Mouse (Mus musculus) thymus, postnatal 25 days (tissue): ENCODE measurements around the gene Fam20b.

Experiments
- DNase-seq: peaks from one replicate; pipeline ENCODE4 v3.0.0; 2022

The Fam20b gene

GRCm38 (mm10) chr1:156718950-156719805 lies at the start of gene Fam20b:
Gene Fam20b (minus strand): TSS chr1:156719086.
- peak; percentile 97 for DNase-seq

DNA sequence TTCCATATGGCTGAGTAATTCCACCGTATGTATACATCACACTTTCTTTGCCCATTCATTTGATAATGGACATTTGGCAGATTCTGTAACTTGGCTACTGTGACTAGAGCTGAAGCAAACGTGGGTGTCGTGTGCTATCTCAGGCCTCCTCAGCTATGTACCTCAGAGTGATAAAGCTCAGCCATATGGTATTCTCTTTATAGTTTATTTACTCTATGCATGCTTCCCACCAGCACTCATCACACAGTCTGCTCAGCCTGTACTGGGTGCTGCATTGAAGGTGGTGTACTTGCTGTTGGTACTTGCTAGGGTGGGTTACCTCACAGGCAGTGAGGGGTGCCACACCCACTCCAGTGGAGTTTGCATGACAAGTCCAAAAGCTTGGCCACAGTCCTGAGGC lies 46.4 kb upstream of the Fam20b start:
- DNase-seq, result no peak

- no peak for DNase-seq
Observed at GRCm38 (mm10) chr1:156764584-156764983, 45.7 kb upstream of the Fam20b start.

- no peak for DNase-seq
Observed at GRCm38 (mm10) chr1:156763280-156763679, 44.4 kb upstream of the Fam20b start.

DNA sequence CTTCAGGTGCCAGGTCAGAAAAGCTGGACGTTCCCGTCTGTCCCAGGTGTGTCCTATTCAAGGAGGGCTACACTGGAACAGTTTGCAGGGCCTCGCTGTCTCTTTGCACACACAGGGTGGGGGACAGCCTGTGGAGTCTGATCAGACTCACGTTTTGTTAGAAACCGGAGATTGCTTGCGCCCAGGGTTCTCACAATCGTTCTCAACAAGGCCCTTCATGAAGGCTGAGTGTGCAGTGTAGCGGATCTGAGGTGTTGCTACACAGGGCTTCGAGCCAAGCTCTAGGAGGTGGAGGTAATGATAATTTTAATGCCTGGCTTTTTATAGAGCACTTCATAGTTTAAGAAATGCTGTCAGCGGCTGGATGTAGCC lies 42.5 kb upstream of the Fam20b start:
- DNase-seq, result no peak

- DNase-seq, result no peak
Observed at GRCm38 (mm10) chr1:156760549-156761429, 41.9 kb upstream of the Fam20b start.

DNA sequence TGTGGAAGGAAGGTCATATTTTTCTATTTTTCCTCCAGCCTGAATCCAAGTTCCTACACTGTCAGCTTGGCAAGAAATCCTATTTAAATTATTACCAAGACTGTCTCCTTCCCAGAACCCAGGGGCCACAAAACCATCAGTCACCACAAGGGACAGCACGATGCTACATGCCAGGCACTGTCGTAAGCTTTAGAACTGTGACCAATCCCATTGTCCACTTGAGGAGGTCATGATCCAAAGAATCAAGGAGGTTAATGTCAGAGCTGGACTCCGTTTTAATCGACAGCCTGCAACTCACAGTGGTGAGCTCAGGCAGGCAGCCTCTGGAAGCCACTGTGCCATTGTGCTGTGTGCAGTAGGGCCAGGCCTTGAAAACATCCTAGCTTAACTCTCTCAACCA lies 39.4 kb upstream of the Fam20b start:
- DNase-seq, result no peak

GRCm38 (mm10) chr1:156754608-156755413 lies 35.9 kb upstream of the Fam20b start:
- DNase-seq, result no peak

GRCm38 (mm10) chr1:156752990-156753389 lies 34.1 kb upstream of the Fam20b start:
- peak; percentile 5 for DNase-seq

DNA sequence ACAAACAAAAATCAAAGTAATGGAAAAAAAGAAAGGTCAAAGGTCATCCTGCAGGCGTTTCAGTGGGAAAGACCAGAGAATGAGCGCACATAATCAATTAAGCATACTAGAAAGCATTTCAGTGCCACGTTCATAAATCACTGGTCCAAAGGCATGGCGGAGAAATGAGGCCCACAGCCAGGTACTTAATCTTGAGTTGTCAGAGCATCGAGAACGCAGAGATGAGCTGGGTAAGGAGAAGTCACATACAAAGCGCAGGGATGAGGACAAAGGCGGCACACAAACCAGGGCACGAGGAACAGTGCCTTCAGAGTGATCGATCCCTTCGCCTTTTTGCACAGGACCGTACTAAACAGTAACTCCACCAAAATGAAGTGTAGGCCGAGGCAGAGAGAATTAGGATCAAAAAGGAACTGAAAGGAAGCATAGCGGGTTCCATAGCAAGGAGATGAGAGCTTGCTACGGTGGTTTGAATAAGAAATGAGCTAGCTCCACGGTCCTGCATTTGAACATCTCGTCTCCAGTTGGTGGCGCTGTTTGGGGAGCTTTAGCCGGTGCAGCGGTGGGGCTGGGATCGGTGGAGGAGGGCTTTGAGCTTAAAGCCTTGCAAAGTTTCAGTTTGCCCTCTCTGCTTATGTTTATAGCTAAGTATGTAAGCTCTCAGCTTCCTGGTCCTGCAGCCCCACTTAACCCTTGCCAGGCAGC lies 33.3 kb upstream of the Fam20b start:
- DNase-seq, result peak; percentile 84

DNA sequence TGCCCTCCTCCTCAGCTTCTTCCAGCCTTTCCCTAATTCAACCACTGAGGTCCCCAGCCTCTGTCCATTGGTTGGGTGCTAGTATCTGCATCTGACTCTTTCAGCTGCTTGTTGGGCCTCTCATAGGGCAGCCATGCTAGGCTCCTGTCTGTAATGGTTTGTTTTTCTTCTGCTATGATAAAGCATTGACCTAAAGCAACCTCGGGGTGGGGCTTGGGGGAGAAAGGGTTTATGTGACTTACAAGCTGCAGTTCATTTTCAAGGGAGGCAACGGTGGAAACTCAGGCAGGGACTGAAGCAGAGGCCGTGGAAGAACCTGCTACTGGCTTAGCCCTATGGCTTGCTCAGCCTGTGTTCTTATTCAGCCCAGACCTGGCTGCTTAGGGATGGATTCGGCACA lies 31.4 kb upstream of the Fam20b start:
- DNase-seq, result no peak

DNA sequence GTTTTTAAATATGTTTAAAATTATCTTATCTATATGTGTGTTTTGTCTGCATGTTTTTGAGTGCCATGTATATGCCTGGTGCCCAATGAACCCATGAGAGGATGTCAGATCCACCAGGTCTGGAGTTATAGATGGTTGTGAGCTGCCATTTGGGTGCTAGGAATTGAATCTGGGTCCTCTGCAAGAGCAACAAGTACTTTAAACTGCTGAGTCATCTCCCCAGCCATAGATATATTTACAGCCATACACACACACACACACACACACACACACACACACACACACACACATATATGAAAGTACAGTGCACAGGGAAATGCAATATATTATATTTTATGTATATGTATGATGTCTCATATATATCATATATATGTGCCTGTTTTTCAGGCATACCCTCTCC lies 30.2 kb upstream of the Fam20b start:
- no peak for DNase-seq

DNA sequence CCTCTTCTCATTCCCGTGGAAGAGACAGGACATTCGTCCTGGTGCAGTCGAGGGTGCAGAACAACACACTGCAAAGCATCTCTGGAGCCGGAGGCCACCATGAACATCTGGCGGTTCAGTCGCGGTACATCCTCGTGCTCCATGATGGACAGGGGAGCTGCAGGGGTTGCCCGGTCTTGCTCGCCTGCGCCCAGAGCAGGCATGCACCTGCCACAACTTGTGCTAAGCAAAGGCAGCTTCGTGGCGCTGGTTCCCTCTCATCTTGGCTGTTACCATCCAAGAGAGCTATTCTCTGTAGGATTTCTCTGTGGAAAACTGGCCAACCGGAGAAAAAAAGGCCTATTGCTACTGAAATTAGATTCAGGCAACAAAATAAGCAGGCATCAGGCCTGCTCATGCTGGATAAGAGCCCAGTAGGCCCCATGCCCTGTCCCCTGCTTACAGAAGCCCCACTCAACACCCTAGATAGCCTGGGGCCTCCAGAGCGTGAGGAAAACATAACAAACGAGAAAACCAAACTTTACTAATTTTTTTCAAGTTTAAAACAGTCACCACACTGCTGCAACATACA lies 29.6 kb upstream of the Fam20b start:
- DNase-seq, result no peak

DNA sequence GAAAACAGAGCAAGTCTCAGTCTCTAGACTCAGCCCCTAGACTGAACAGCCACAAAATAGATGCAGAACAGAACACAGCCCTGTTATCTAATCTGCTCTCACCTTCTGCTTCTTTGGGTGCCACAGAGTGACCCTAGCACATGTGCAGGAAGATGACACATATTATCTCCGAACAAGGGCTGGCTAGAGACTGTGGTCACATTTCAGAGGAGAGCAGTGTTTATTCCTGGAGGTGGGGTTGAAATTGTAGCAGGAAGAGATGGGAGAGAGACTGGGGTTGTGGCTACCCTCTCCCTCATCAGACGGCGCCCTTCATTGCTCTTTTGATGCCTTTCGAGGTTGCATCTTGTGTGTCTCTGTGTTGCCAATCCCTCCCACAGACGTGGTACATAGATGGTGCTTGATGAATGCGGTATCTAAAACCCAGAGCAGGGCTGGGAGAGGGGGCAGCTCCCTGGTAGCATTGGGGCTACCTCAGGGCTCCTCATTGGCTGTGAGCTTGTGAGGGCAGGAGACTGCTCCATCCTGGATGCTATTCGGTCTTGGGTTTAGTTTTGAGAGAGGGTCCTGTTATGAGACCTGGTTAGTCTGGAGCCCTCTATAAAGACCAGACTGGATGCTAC lies 26.4 kb upstream of the Fam20b start:
- DNase-seq, result no peak

DNA sequence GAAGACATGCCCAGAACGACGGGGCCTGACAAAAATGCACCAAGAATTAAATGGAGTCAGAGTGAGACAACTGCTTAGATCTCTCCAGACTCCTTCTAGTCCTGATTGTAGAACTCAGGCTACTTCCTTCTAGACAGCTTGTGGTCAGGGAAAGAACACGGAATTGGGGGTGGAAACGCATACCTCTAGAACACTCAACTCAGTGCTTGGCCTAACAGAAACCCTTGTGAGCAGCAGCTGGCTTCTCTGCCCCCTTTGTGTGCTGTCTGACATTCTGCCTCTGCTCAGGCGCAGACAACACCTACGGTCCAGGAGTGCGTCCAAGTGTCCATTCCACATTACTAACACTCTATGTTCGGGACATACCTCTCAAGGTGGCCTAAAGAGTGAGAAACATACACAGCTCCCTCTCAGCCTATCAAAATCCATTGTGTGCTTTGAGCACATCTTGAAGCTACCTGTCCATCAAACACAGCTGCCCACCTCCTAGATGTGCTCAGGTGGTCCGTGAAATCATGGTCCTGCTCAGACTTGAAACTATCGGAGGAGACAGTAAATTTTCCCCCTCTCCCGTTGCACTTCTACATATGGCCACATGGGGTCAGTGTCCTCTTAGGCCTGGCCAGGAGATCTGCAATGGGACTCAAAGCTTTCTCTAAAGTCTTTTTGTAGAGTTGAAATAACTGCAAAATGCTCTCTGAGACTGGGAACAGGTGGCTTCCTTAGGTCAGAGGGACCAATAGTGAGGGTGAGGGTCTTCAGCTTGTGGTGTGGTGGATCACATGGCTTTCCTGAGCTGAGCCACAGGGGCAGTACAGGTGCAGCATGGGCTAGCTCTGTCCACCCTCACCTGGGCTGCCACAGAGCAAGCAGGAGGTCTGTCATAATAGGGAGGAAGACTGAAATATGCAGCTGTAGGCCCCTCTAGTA lies 22.9 kb upstream of the Fam20b start:
- DNase-seq, result peak; percentile 67

DNA sequence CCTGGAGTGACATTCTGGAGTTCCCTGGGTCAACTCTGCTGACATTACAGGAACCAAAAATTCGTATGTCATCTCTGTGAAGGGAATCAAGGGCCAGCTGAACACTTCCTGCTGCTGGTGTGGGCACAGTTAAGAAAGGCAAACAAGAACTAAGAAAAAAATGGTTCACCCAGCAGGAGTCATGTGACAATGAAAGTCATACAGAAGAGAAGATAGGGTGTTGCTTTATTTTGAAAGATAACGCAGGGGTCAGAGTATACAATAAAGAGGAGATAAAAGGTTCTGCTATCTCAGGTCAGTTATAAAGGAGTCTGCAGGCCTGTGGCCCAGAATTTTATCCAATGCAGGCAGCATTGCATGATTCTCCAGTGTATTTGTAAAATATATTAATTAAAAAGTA lies 16.9 kb upstream of the Fam20b start:
- DNase-seq, result no peak

DNA sequence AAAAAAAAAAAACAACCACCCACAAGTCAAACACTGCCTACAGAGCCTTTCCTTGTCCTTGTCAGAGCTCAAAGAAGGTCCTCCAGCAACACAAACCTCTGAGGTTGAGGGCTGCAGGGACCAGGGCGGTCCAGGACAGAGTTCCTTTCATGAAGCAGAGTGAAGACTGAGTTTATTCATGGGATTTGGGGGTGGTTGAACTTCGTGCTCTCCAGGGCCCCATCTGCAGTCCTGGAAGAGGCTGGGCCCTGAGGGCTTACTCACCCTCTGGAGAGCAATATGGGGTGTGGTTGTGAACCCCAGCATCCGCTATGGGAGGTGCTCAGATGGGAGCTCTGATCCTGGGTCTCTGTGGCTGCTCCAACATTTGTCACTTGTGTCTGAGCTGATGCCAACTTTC lies 15.1 kb upstream of the Fam20b start:
- DNase-seq, result no peak

DNA sequence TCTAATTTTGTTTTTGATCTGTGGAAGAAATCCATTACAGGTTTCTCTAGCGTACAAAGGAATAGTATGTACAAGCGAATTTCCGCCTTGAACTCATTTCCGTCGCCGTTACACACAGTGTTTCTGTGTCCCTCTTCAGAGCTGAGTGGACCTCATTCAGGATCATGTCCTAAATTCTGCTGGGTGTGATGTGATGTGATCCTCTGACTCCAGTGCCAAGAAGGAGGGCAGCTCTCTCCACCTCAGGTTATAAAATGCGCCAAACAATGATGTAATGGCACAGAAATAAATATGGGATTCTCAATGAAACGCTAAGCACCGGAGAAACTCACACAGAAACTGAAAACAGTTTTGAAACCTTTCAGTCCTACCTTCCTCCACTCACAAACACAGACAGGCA lies 14.7 kb upstream of the Fam20b start:
- no peak for DNase-seq

DNA sequence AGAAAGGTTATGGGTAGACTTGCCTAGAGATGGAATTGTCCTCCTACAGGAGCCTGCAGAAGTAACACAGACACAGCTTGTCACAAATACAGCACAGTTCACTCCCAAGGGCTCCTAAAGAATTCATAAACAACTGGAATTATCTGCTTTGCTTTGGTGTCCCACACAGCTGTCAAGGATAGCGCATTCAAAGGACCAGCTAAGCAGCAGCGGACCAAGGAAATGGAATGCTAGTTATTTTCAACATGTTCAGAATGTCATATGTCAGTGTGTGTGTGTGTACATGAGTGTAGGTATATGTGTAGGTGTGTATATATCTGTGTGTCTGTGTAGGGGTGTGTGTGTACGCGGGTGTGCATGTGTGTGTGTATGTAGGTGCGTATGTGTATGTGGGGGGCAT lies 14.1 kb upstream of the Fam20b start:
- DNase-seq, result no peak

- DNase-seq, result peak; percentile 36
Observed at GRCm38 (mm10) chr1:156730802-156731201, 11.9 kb upstream of the Fam20b start.
